Mouse (Mus musculus): ENCODE measurements at regions not wholly inside any gene's neighbourhood (a gene's known extent, or its start where the extent isn't known, plus 50 kb on each side); places are given as distances from the start of the nearest gene placed in this dataset.

DNA sequence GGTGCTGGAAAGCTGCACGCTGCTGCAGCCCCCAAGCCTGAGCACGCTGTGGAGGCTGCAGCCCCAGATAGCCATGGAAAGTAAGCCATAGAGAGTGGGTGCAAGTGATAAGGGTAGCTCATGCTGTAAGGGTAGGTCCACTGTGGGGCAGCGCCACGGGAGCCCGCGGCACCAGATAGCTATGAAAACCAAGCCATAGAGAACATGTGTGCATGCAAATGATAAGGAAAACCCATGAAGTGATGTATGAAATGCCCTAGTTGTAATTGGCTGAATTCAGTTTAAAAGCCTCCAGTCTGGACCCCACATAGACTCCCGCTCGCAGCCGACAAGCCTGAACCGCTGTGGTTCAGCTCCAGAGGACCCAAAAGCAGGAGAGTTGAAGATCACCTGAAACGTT, 58.8 kb upstream of the L3mbtl3 start:
- no peak for DNase-seq (ENCODE audit: low spot score)

DNA sequence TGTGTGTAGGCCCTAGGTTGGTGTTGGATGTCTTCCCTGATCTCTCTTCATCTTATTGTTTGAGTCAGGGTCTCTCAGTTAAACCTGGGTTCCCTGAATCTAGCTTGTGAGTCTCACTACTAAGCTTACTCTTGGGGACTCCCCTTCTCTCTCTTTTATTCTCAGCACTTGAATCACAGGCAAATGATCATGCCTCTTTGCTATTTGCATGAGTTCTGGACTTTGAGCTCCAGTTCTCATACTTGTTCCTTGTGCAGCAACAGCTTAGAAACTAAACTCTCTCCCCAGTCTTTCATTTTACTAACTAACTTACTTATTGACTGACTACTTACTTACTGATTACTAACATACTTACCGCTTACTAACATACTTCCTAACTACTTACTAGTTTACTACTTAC, 64.9 kb upstream of the L3mbtl3 start:
- DNase-seq (ENCODE audit: low spot score) = no peak

DNA sequence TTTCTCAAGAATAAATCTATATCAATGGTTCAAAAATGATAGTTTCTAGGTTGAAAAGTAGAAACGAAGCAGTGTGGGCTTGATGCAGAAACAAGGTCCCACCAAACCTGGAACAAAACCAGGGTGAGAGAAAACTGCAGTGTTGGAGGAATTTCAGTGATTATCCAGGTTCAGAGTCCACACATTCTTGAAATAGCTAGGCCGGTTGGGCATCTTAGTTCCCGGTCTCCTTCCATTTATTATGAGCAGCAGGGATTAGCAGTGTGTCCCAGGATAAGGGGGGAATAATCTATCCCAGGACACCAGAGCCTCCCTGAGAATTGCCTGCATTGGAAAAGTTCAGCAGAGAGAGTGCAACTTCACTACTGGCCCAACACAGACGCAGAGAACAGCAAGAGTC, 108.5 kb upstream of the L3mbtl3 start:
- no peak for DNase-seq (ENCODE audit: low spot score)

DNA sequence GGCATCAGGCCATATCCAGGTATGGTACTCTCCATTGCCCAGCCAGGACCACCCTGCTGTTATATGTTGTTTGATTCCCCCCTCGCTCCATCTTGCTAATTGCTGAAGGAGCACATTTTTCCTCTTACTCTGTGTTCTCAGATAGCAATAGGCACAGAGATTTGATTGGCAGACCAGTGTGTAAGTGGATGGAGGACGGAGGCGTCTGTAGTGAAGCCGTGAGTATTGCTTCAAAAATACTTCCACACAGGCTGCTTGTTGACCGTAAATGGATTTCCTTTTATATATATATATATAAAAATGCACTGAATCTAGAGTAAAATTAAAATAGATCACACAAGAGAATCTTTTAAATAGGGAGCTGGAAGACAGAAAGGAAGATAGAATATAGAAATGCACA, 115.6 kb upstream of the L3mbtl3 start:
- no peak for DNase-seq (ENCODE audit: low spot score)

DNA sequence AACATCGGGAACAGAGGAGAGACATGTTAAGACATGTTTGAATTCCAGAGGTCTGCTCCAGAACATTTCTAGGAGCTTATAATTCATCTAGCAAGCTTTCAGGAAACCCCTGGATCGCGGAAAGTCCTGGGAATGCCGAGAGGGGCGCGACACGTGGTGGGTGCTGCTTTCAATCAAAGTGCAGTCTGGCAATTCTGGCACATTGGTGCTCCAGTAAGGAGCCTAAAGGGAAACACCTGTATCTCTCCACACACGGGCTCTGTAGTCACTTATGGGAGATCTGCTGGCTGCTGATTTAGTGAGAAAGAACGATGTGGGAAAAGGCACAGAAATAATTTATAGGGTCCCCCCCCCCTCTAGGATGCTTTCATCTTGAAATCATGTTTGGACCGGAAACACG, 116.4 kb upstream of the L3mbtl3 start:
- no peak for DNase-seq (ENCODE audit: low spot score)

DNA sequence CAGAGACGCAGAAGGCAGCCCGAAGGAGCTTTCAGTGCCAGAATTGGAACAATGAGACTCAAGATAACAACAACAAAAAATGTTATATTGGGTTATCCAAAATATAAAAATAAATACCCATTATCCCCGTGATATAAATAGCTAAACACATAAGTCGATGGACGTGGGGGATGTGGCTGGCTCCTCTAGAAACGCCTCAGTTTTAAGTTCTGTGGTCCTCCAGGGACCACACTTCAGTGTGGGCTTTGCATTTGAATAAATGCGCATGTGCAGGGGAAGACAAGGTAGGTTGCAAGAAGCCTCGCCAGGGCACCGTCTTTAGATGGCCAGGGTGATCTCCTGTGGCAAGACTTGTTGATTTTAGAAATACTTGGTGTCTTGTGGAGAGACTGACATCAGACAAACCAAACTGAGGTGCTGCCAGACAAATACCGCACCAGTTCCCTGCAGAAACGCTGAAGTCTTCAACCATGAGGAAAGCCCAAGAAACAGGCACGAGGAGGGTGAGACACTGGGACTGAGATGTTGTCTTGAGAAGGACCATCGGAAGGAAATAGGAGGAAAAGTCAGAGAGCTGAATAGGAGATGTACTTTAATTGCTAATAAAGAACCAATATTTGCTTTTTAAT, 117.2 kb upstream of the L3mbtl3 start:
- DNase-seq (ENCODE audit: low spot score) = no peak

DNA sequence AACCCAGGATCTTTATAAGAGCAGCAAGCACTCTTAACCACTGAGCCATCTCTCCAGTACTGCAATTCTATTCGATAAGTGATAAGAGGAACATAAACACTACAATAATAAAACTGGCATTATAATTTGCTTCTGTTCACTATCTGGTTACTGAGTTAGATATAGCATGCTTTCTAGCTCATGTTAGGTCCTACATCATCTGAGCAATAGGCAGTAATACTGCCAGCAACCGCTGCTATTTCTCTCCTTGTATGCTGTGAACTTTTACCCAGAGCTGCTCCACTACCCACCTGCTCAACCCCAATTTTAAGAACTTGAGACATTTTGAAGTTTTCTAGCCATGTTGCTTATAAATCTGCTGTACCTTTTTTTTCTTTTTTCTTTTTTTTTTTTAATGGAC, 118.0 kb upstream of the L3mbtl3 start:
- DNase-seq (ENCODE audit: low spot score) = no peak

DNA sequence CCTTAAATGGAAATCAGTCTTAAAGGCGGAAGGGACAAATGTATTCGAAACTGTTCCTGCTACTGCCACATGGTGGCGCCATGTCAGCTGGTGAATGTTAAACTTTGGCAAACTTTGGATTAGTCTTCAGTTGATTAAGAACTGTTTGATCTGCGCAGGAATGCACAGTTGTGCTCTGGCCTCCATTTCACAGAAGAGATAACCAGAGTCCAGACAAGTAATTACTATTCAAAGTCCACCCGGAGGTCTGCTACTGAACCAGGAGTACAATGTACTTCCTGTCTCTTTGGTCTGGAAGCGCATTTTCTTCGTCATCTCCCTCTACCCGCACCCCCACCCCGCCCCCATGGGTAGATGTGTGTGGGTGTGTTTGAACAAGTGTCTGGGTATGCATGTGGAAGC, 118.6 kb upstream of the L3mbtl3 start:
- peak; percentile 14 for DNase-seq (ENCODE audit: low spot score)

DNA sequence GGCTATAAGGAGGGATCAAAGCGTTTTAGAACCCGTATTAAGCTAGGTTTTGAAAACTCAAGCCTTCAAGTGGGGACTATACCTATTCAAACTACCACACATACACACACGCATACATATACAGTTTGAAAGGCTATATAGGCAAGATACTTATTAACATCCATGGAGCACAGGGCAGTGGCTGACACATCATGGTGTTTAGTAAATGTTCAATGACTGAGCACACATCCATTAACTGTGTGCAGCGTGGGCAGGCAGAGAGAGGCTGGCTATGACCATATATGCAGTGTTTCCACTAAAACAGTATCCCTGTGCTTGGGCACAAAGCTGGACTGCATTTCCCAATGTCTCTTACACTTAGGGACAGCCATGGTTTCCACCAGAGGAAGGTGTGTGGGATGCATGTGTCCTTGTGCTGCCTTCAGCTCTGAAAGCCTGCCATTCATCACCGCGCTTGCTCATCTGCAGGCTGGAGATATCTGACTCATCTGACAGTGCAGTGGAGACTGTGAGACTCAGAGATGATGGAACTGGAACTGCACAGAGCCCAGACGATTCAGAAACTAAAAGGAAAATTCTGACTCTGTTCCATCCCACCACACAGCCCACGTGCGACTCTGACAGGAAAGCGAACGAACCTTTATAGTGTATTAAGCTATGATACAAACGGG, 124.6 kb upstream of the L3mbtl3 start:
- DNase-seq (ENCODE audit: low spot score) = no peak

DNA sequence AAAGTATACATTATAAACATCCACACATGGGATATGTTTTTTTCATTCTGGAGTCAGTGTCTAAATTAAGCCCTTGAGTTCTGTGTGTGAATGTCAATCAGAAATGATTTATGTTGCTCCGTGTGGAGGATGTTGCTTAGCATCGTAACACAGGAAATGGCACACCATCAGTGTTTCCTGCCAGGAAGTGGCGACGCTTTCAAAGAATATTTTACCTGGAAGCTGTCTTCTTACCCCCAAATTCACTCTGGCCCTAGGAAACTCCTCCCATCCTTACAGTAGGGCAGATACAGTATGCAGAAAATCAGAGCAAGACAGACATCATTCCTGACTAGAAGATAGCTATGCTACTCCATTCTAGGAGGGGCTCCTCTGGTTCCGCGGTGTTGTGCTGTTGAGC, 145.1 kb upstream of the L3mbtl3 start:
- no peak for DNase-seq (ENCODE audit: low spot score)

DNA sequence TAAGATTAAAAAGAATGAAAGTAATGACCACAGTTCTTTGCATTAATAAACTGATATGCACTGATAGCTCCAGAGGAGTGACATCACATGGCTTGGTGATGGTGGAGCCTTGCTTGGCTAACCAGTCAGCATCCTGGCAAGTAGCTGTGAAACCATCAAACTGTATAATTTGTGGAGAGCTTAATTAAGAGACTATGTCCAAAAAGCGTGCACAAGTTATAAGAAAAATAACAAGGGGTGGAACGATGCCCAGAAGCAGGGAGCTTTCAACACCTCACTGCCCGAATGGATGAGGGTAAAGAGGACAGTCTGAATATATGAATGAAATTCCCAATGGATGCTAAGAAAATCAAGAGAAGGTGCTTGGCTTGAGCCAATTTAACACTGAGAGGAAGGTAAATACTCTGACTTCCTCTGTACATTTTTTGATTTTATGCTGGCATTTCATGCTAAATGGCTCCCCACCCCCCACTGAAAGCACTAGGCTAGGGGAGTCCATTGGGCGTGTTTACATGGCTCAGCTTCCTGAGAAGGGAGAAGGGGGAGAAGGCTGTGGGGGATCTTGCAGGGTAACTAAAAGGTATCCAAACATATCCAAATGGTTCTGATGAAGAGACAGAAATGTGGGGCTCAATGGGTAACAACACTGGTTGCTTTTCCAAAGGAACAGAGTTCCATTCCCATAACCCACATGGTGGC, 150.2 kb upstream of the L3mbtl3 start:
- no peak for DNase-seq (ENCODE audit: low spot score)

DNA sequence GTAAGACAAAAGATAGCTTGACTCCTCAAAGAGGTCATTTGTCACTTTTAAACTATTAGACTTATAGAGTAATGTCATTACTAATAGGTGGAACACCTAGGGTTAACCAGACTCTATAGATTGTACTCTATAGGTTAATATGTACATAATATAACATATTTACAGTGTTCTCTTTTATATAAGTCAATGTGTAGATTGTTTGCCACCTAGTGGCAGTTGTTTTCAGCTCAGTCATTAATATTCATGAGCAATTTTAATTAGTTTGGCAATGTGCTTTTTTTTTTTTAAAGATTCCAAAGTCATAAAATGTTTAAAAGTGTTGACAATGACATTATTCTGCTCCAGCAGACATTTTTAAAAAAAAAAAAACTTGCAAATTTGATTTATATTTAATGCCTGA, 164.4 kb upstream of the L3mbtl3 start:
- DNase-seq (ENCODE audit: low spot score) = no peak

DNA sequence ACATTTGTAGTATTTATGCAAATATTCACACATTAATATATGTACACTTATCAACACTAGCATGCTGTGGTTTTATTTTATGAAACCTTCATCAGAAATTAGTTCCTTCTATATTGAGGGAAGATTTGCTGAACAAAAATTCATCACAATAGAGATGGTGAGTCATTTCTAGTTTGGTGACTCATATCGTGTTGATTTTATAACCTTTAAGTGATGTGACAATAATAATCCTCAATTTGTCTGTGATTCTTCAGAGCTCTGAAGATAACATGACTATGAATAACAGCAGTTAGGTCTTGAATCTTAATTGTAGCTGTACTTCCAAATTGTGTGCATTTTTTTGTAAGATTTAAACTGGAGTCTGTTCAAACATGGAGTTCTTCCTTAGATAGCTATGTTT, 168.3 kb upstream of the L3mbtl3 start:
- no peak for DNase-seq (ENCODE audit: low spot score)

DNA sequence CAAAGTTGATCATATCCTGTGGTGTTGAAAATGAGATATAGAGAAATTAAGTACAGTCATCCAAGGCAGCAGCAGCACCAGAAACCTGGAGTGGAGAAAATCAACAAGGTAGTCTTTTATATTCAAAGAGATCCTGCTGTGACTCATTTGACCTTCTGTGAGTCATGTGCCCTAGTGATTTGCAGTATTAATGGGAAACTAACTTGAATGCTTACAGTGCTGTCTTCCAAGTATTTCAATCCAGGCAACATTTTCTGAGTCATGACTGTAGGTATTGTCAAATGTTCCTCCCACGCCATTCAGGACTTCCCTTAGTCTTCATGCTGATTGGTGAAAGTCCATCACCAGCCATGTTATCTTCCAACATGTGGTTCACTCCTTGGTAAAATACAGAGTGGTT, 169.0 kb upstream of the L3mbtl3 start:
- no peak for DNase-seq (ENCODE audit: low spot score)

DNA sequence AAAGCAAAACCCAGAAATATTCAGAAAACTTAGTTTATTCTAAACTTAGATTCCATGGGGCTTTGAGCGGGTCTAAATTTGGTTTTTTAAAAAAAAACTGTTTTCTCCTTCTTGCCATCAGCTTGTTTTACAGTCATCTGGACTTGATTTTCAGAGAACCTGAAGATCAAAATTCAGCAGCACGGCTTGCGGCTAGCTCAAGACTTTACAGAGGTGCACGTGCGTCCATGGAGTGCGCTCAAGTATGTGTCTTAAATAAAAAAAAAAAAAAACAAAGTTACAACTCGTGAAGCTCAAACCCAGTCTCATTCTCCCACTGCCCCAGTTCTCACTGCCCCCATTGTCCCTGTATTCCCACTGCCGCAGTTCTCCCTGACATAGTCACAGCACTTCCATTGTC, 180.5 kb upstream of the L3mbtl3 start:
- no peak for DNase-seq (ENCODE audit: low spot score)

DNA sequence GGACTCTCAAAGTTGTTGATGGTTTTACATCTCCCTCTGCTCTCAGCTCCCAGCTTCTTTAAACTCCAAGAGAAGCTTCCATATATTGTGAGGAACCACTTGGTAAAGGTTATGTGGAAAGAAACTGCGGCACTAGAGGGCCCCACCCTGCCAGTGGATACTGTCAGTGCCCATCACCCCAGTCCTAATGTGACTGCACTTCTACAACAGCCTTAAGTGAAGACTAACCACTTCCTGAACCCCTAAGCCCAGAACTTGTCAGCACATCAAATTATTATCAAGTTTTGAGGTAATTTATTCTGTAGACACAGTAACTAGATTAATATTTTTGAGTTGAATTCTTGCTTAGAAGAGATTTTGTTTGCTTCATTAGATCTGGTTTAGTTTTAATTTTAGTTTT, 182.3 kb upstream of the L3mbtl3 start:
- no peak for DNase-seq (ENCODE audit: low spot score)

DNA sequence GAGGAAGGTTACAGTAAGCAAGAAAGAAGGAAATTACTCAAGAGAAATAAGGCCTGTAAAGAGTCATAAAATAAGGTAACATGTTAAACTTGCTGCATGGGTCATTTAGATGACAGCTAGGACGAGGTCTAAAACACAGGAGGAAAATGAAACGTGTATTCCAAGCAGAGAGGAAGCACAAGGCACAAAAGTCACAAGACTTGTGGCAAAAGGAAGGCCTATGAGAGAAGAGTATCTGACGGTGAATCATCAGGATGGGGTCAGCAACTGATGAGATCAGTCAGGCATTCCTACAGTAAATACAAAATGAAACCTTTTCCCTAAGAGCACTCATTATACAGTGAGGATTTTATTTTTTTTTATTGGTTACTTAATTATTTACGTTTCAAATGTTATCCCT, 183.6 kb upstream of the L3mbtl3 start:
- no peak for DNase-seq (ENCODE audit: low spot score)

DNA sequence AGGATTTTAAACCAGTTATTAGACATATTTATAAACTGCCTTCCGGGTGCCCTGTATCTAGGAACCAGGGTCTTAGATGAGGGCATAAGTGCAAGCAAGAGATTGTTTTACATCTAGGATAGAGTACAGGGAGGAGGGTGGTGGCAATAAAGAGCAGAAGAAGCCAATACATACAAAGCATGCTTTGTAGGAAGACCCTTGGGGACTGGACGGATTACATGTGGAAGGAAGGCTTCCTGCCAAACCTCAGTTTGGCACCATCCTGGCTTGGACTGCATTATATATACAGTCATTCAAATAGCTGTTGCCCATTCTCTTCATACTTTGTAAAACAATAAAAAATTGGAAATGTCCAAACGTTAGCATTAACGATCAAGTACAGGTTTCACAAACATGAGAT, 184.7 kb upstream of the L3mbtl3 start:
- DNase-seq (ENCODE audit: low spot score) = no peak

DNA sequence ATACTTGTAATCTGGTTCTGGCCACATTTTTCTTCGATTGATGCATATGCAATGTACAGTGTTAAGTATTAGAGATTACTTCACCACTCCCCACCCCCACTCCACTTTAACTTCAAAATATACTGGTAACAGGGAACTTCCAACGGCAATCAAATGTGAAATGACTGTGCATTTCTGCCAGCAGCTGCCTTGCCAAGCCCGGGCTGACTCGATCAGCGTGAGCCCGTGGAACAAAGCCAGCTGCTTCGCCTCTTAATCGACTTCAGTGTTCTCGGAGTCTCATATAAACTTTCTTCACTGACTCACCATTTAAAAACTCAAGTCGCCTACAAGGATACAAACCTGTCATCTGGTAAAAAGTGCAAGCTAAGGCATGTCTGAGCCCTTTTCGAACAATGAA, 188.7 kb upstream of the L3mbtl3 start:
- DNase-seq (ENCODE audit: low spot score) = peak; percentile 84

DNA sequence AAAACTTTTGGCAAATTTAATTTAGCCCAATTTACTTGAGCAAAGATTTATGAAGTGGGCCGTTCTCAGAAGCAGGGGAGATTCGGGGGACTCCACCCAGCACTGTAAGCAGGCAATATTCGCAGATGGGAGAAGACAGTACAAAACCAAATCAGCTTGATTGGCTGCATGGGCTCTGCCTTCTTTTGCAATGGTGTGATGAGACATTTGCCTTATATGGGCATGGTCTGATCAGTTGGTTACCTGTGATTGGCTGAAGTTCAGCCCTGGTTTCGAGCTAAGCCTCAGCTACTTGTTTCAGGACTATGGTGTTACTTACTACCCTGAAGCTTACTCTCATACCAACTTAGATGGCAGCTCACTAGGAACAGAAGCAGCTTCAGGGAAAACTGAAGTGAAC, 185.6 kb upstream of the Arhgap18 start:
- no peak for DNase-seq (ENCODE audit: low spot score)

DNA sequence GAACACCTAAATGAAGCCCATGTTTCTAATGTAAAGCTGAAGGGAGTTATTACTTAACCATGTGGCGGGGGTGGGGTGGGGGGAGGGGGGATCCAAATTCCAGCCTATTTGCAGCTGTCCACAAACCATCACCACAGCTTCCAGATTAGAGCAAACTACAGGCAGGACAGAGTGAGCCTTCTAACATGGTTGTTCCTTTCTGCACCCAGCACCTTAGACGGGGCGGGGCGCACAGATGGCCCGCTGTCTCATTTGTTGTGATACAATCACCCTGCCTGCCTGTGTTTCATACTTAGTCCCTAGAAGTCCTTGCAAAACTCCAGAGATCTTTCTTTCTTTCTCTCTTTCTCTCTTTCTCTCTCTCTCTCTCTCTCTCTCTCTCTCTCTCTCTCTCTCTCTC, 182.8 kb upstream of the Arhgap18 start:
- DNase-seq (ENCODE audit: low spot score) = no peak

DNA sequence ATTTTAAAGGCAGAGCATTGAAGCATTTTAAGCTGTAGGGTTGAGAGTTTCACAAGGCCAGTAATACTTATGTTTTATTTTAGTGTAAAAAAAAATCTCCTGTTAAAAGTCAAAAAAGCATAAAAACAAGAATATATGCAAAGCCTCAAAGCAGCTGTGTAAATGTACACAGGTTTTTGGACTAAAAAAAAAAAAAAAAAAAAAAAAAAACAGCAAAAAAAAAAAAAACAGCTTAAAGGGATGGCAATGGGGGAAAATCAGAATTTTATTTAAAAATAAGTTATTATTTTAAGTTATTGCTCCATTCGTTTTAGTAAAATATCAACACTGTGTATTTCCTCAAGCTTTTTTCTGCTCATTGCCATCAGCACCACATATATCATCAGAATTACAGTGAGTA, 181.8 kb upstream of the Arhgap18 start:
- DNase-seq (ENCODE audit: low spot score) = no peak

DNA sequence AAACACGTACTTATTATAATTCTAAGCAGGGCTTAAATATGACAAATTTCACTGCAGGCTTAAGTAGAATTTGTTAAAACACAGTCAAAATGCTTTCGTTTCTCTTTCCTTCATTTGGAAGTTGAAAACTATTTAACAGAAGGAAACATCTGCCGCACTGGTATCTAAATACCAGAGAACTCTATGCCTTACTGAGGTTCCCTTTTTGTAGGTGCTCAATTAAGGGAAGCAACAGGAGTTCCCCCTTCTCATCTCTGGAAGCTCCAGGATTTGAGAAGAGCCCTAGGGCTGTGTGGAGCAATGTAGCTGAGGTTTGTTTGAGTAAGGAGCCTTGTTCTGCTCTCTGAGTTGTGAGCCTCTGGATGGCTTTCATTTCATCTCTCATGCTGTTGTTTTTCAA, 177.1 kb upstream of the Arhgap18 start:
- no peak for DNase-seq (ENCODE audit: low spot score)

DNA sequence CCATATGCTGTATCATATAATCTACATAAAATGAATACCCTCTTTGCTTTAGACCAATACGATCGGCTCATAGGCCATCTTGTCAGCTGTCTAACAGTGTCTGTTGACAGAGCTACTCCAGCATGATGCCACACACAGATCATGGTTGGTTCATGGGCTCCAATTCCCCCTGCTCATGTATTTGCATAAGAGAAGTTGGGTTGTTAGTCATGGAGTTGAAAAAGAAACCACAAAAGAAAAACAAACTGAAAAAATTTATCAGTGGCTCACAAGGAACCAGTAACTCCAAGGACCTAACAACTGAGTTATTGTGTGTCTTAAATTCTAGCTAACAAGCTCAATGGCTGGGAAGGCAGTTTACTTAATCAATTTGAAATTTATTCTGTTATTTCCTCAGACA, 176.1 kb upstream of the Arhgap18 start:
- no peak for DNase-seq (ENCODE audit: low spot score)
